Mouse (Mus musculus): Measurements from ENCODE around the gene Fam229b. TPM values are rescaled to one million over a fixed set of nuclear protein-coding genes. Genes with fewer than 3 reads are reported as not detected.

Gene Fam229b
- polyA plus RNA-seq (2015; fragmentation: Nextera tagmentation; extraction: Ambion mirVana), result 36.1 and 39.9 TPM in 2 replicates

- Histone ChIP-seq H3K4me3 (ENCODE audit: low read depth, low read length) (peak within 1 kb of the TSS; percentile 77), H3K9me3 (replicated peaks; ENCODE audit: control insufficient read depth, low read length, poor library complexity, severe bottlenecking) (no peaks in the 10 kb centered on the region), H3K27me3 (ENCODE audit: control insufficient read depth, insufficient read depth, low read depth, low read length) (no peaks in the 10 kb centered on the region), H3K27ac (ENCODE audit: low read length) (peak within 1 kb of the TSS; percentile 84), H3K36me3 (ENCODE audit: control insufficient read depth, insufficient read depth, low read length) (peaks cover 7% of the 10 kb centered on the region), H3K4me1 (ENCODE audit: control insufficient read depth, insufficient read depth, low read length) (peaks cover 10% of the 10 kb centered on the region), H3K4me2 (ENCODE audit: low read length) (peak within 1 kb of the TSS; percentile 94), H3K9ac (ENCODE audit: low read depth, low read length) (peak within 1 kb of the TSS; percentile 79)
- 4% methylated on average over 47 of the region's 47 CpGs for WGBS
- peak; percentile 95 for ATAC-seq
These were observed at the start of gene Fam229b, which contains the start of gene Tube1 for GRCm38 (mm10) chr10:39133462-39134310. Gene Fam229b (minus strand): TSS chr10:39133914. Gene Tube1 (plus strand): TSS chr10:39133976.

GRCm38 (mm10) chr10:39176981-39177380 lies 43.3 kb upstream of the Fam229b start:
- no peak for ATAC-seq
- H3K9me3 ChIP-seq (replicated peaks; ENCODE audit: control insufficient read depth, low read length, poor library complexity, severe bottlenecking), result no peaks in the 10 kb centered on the region
- no peak overlapping the region for H3K27ac ChIP-seq (ENCODE audit: low read length)
- H3K36me3 ChIP-seq (ENCODE audit: control insufficient read depth, insufficient read depth, low read length), result no peaks in the 10 kb centered on the region
- H3K9ac ChIP-seq (ENCODE audit: low read depth, low read length), result no peak overlapping the region
- H3K4me1 ChIP-seq (ENCODE audit: control insufficient read depth, insufficient read depth, low read length), result peaks cover 15% of the 10 kb centered on the region
- no peak overlapping the region for H3K4me3 ChIP-seq (ENCODE audit: low read depth, low read length)
- WGBS, result 94% methylated on average over 5 of the region's 5 CpGs
- H3K4me2 ChIP-seq (ENCODE audit: low read length), result no peak overlapping the region
- no peaks in the 10 kb centered on the region for H3K27me3 ChIP-seq (ENCODE audit: control insufficient read depth, insufficient read depth, low read depth, low read length)

GRCm38 (mm10) chr10:39173077-39173476 lies 39.4 kb upstream of the Fam229b start:
- WGBS, result 36% methylated on average over 13 of the region's 13 CpGs
- Histone ChIP-seq H3K27me3 (ENCODE audit: control insufficient read depth, insufficient read depth, low read depth, low read length) (no peaks in the 10 kb centered on the region), H3K36me3 (ENCODE audit: control insufficient read depth, insufficient read depth, low read length) (no peaks in the 10 kb centered on the region), H3K9me3 (replicated peaks; ENCODE audit: control insufficient read depth, low read length, poor library complexity, severe bottlenecking) (no peaks in the 10 kb centered on the region), H3K9ac (ENCODE audit: low read depth, low read length) (no peak overlapping the region), H3K4me3 (ENCODE audit: low read depth, low read length) (no peak overlapping the region), H3K4me2 (ENCODE audit: low read length) (peak overlapping the region; percentile 70), H3K4me1 (ENCODE audit: control insufficient read depth, insufficient read depth, low read length) (peaks cover 19% of the 10 kb centered on the region), H3K27ac (ENCODE audit: low read length) (peak overlapping the region; percentile 97)
- no peak for ATAC-seq

- H3K36me3 ChIP-seq (ENCODE audit: control insufficient read depth, insufficient read depth, low read length), result no peaks in the 10 kb centered on the region
- ATAC-seq, result no peak
- H3K27ac ChIP-seq (ENCODE audit: low read length), result peak overlapping the region; percentile 97
- H3K9ac ChIP-seq (ENCODE audit: low read depth, low read length), result no peak overlapping the region
- no peaks in the 10 kb centered on the region for H3K27me3 ChIP-seq (ENCODE audit: control insufficient read depth, insufficient read depth, low read depth, low read length)
- H3K4me2 ChIP-seq (ENCODE audit: low read length), result peak overlapping the region; percentile 70
- no peak overlapping the region for H3K4me3 ChIP-seq (ENCODE audit: low read depth, low read length)
- H3K4me1 ChIP-seq (ENCODE audit: control insufficient read depth, insufficient read depth, low read length), result peaks cover 19% of the 10 kb centered on the region
- 77% methylated on average over 6 of the region's 6 CpGs for WGBS
- no peaks in the 10 kb centered on the region for H3K9me3 ChIP-seq (replicated peaks; ENCODE audit: control insufficient read depth, low read length, poor library complexity, severe bottlenecking)
These were observed 38.8 kb upstream of the Fam229b start for GRCm38 (mm10) chr10:39172540-39172931.

GRCm38 (mm10) chr10:39171603-39172539 lies 38.2 kb upstream of the Fam229b start:
- H3K4me1 ChIP-seq (ENCODE audit: control insufficient read depth, insufficient read depth, low read length), result peaks cover 21% of the 10 kb centered on the region
- H3K9ac ChIP-seq (ENCODE audit: low read depth, low read length), result peak overlapping the region; percentile 62
- H3K4me2 ChIP-seq (ENCODE audit: low read length), result peak overlapping the region; percentile 70
- H3K36me3 ChIP-seq (ENCODE audit: control insufficient read depth, insufficient read depth, low read length), result no peaks in the 10 kb centered on the region
- 5% methylated on average over 26 of the region's 26 CpGs for WGBS
- H3K27ac ChIP-seq (ENCODE audit: low read length), result peak overlapping the region; percentile 97
- no peaks in the 10 kb centered on the region for H3K27me3 ChIP-seq (ENCODE audit: control insufficient read depth, insufficient read depth, low read depth, low read length)
- ATAC-seq, result peak; percentile 90
- H3K9me3 ChIP-seq (replicated peaks; ENCODE audit: control insufficient read depth, low read length, poor library complexity, severe bottlenecking), result no peaks in the 10 kb centered on the region
- peak overlapping the region; percentile 40 for H3K4me3 ChIP-seq (ENCODE audit: low read depth, low read length)

- peak overlapping the region; percentile 97 for H3K27ac ChIP-seq (ENCODE audit: low read length)
- no peaks in the 10 kb centered on the region for H3K27me3 ChIP-seq (ENCODE audit: control insufficient read depth, insufficient read depth, low read depth, low read length)
- peak overlapping the region; percentile 62 for H3K9ac ChIP-seq (ENCODE audit: low read depth, low read length)
- no peaks in the 10 kb centered on the region for H3K9me3 ChIP-seq (replicated peaks; ENCODE audit: control insufficient read depth, low read length, poor library complexity, severe bottlenecking)
- peak overlapping the region; percentile 70 for H3K4me2 ChIP-seq (ENCODE audit: low read length)
- no peaks in the 10 kb centered on the region for H3K36me3 ChIP-seq (ENCODE audit: control insufficient read depth, insufficient read depth, low read length)
- WGBS, result under 1% methylated on average over 19 of the region's 19 CpGs
- H3K4me3 ChIP-seq (ENCODE audit: low read depth, low read length), result peak overlapping the region; percentile 40
- ATAC-seq, result peak; percentile 95
- peaks cover 28% of the 10 kb centered on the region for H3K4me1 ChIP-seq (ENCODE audit: control insufficient read depth, insufficient read depth, low read length)
These were observed 37.4 kb upstream of the Fam229b start for GRCm38 (mm10) chr10:39171134-39171533.

- no peaks in the 10 kb centered on the region for H3K9me3 ChIP-seq (replicated peaks; ENCODE audit: control insufficient read depth, low read length, poor library complexity, severe bottlenecking)
- H3K27ac ChIP-seq (ENCODE audit: low read length), result peak overlapping the region; percentile 97
- H3K4me2 ChIP-seq (ENCODE audit: low read length), result peak overlapping the region; percentile 70
- ATAC-seq, result peak; percentile 12; the same call in 1 of the 2 replicates
- no peaks in the 10 kb centered on the region for H3K36me3 ChIP-seq (ENCODE audit: control insufficient read depth, insufficient read depth, low read length)
- H3K27me3 ChIP-seq (ENCODE audit: control insufficient read depth, insufficient read depth, low read depth, low read length), result no peaks in the 10 kb centered on the region
- WGBS, result 8% methylated on average over 6 of the region's 6 CpGs
- H3K9ac ChIP-seq (ENCODE audit: low read depth, low read length), result peak overlapping the region; percentile 22
- peaks cover 31% of the 10 kb centered on the region for H3K4me1 ChIP-seq (ENCODE audit: control insufficient read depth, insufficient read depth, low read length)
- no peak overlapping the region for H3K4me3 ChIP-seq (ENCODE audit: low read depth, low read length)
These were observed 37.0 kb upstream of the Fam229b start for GRCm38 (mm10) chr10:39170706-39171105.

GRCm38 (mm10) chr10:39170181-39170580 lies 36.5 kb upstream of the Fam229b start:
- H3K9ac ChIP-seq (ENCODE audit: low read depth, low read length), result no peak overlapping the region
- H3K36me3 ChIP-seq (ENCODE audit: control insufficient read depth, insufficient read depth, low read length), result no peaks in the 10 kb centered on the region
- H3K27ac ChIP-seq (ENCODE audit: low read length), result peak overlapping the region; percentile 8; the same call in 1 of the 2 replicates

More at GRCm38 (mm10) chr10:39170181-39170580, 36.5 kb upstream of the Fam229b start:
- Histone ChIP-seq H3K4me2 (ENCODE audit: low read length) (peak overlapping the region; percentile 70), H3K9me3 (replicated peaks; ENCODE audit: control insufficient read depth, low read length, poor library complexity, severe bottlenecking) (no peaks in the 10 kb centered on the region), H3K27me3 (ENCODE audit: control insufficient read depth, insufficient read depth, low read depth, low read length) (no peaks in the 10 kb centered on the region), H3K4me1 (ENCODE audit: control insufficient read depth, insufficient read depth, low read length) (peaks cover 34% of the 10 kb centered on the region), H3K4me3 (ENCODE audit: low read depth, low read length) (no peak overlapping the region)
- 6% methylated on average over 8 of the region's 8 CpGs for WGBS
- peak; percentile 15 for ATAC-seq
